Mouse (Mus musculus): ENCODE measurements around the gene Zfp385b.
"Not testable (repeated sequence)": the region's sequence is repeated elsewhere in the genome, so short reads cannot be mapped to it uniquely, and the experiment has no call there.

The Zfp385b gene

GRCm38 (mm10) chr2:77454341-77454937 is 365.0 kb downstream of the Zfp385b start:
- no peak for DNase-seq

- no peak for DNase-seq
Measured at GRCm38 (mm10) chr2:77453786-77454185, 365.7 kb downstream of the Zfp385b start.

GRCm38 (mm10) chr2:77450017-77450416 is 369.4 kb downstream of the Zfp385b start:
- not testable (repeated sequence) for DNase-seq

- DNase-seq = no peak
Measured at GRCm38 (mm10) chr2:77448951-77449480, 370.4 kb downstream of the Zfp385b start.

- no peak for DNase-seq
Measured at GRCm38 (mm10) chr2:77444282-77444681, 375.2 kb downstream of the Zfp385b start.

GRCm38 (mm10) chr2:77440591-77440990 is 378.8 kb downstream of the Zfp385b start:
- DNase-seq = no peak

GRCm38 (mm10) chr2:77436241-77436759 is 383.1 kb downstream of the Zfp385b start:
- DNase-seq = no peak

GRCm38 (mm10) chr2:77419476-77419875 is 400.0 kb downstream of the Zfp385b start:
- no peak for DNase-seq

- DNase-seq = no peak
Measured at GRCm38 (mm10) chr2:77418078-77418477, 401.4 kb downstream of the Zfp385b start.

- no peak for DNase-seq
Measured at GRCm38 (mm10) chr2:77412171-77412570, 407.3 kb downstream of the Zfp385b start.

- DNase-seq = no peak
Measured at GRCm38 (mm10) chr2:77411612-77412011, 407.8 kb downstream of the Zfp385b start.

GRCm38 (mm10) chr2:77409521-77410135 is 409.8 kb downstream of the Zfp385b start:
- DNase-seq = no peak

- no peak for DNase-seq
Measured at GRCm38 (mm10) chr2:77408972-77409371, 410.5 kb downstream of the Zfp385b start.

- DNase-seq = no peak
Measured at GRCm38 (mm10) chr2:77402329-77402728, 417.1 kb downstream of the Zfp385b start.

- DNase-seq = no peak
Measured at GRCm38 (mm10) chr2:77401438-77402235, 417.8 kb downstream of the Zfp385b start.

- no peak for DNase-seq
Measured at GRCm38 (mm10) chr2:77393881-77394280, 425.6 kb downstream of the Zfp385b start.

GRCm38 (mm10) chr2:77388186-77388585 is 431.3 kb downstream of the Zfp385b start:
- no peak for DNase-seq

- peak; percentile 62 for DNase-seq
Measured at GRCm38 (mm10) chr2:77386515-77386914, 432.9 kb downstream of the Zfp385b start.

- DNase-seq = no peak
Measured at GRCm38 (mm10) chr2:77382766-77383165, 436.7 kb downstream of the Zfp385b start.

- no peak for DNase-seq
Measured at GRCm38 (mm10) chr2:77379907-77380306, 439.5 kb downstream of the Zfp385b start.

GRCm38 (mm10) chr2:77379332-77379731 is 440.1 kb downstream of the Zfp385b start:
- no peak for DNase-seq

GRCm38 (mm10) chr2:77376823-77377222 is 442.6 kb downstream of the Zfp385b start:
- DNase-seq = no peak

- no peak for DNase-seq
Measured at GRCm38 (mm10) chr2:77375155-77375554, 444.3 kb downstream of the Zfp385b start.
